Comparison of ENCODE assay signal across 8 mouse cellular contexts in the genomic region with DNA sequence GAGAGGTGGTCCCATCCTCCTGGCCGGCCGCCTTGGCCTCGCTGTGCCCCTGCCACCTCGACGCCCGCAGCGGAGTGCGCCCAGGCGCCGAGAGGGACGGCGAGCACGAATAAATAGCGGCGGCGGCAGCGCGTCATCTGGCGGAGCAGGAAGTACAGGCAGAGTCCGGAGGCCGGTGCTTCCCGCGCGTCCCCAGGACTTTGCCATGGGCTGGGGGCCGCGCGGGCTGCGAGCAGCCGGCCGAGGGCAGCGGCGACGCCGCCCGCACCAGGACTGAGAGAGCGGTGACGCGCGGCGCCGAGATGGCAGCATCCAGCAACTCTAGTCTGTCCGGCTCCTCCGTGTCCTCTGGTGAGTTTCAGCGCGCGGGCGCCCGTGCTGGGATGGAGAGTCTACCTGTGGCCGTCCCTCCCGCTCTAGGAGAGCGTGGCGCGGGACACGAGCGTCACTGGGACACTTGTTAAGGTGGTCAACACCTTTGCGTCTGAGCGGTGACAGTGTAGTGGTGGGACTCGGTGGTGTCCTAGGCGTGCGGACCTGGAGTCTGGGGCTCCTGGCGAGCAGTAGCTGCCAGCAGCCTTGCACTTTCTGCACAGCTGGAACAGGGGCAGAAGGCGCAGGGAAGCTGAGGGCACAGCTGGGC. TPM values are rescaled to one million over a fixed set of nuclear protein-coding genes. Genes with fewer than 3 reads are reported as not detected.
DNase-seq lines count a peak whose midpoint lies in the region; ATAC-seq lines count a peak whose summit lies in the region.

No protein-coding gene starts in this region.

- H3K27ac ChIP-seq in liver, embryonic 11.5 days (ENCODE audit: low read depth, low read length): no peak overlapping the region; the same call in 1 of the 2 replicates
- H3K27ac ChIP-seq in midbrain, embryonic 16.5 days (ENCODE audit: low read length): peak overlapping the region; percentile 98

- no peaks in the 10 kb centered on the region for H3K4me1 ChIP-seq in liver, embryonic 11.5 days (replicated peaks; ENCODE audit: control insufficient read depth, insufficient read depth, low read length)
- peaks cover 25% of the 10 kb centered on the region for H3K4me1 ChIP-seq in midbrain, embryonic 16.5 days (ENCODE audit: control insufficient read depth, insufficient read depth, low read length)

- peak overlapping the region; percentile 52 for H3K4me3 ChIP-seq in liver, embryonic 11.5 days (ENCODE audit: low read depth, low read length)
- peak overlapping the region; percentile 79 for H3K4me3 ChIP-seq in midbrain, embryonic 16.5 days (ENCODE audit: low read depth, low read length)

- no peaks in the 10 kb centered on the region for H3K36me3 ChIP-seq in liver, embryonic 11.5 days (ENCODE audit: control insufficient read depth, insufficient read depth, low read length)
- no peaks in the 10 kb centered on the region for H3K36me3 ChIP-seq in midbrain, embryonic 16.5 days (ENCODE audit: control insufficient read depth, insufficient read depth, low read length)

- H3K4me2 ChIP-seq in liver, embryonic 11.5 days: peak overlapping the region; percentile 77
- peak overlapping the region; percentile 83 for H3K4me2 ChIP-seq in midbrain, embryonic 16.5 days (ENCODE audit: low read length)

- H3K27me3 ChIP-seq in liver, embryonic 11.5 days (replicated peaks; ENCODE audit: control insufficient read depth, insufficient read depth, low read length): peaks cover 53% of the 10 kb centered on the region
- no peaks in the 10 kb centered on the region for H3K27me3 ChIP-seq in midbrain, embryonic 16.5 days (ENCODE audit: control insufficient read depth, insufficient read depth, low read depth, low read length)

- H3K9me3 ChIP-seq in liver, embryonic 11.5 days (ENCODE audit: control insufficient read depth, low read length): no peaks in the 10 kb centered on the region
- H3K9me3 ChIP-seq in midbrain, embryonic 16.5 days (replicated peaks; ENCODE audit: control insufficient read depth, low read length, poor library complexity, severe bottlenecking): no peaks in the 10 kb centered on the region

- under 1% methylated on average over 55 of the region's 62 CpGs for WGBS in liver, embryonic 11.5 days
- under 1% methylated on average over 62 of the region's 62 CpGs for whole genome bisulfite sequencing in midbrain, embryonic 16.5 days

- ATAC-seq in liver, embryonic 11.5 days (replicated peaks; ENCODE audit: low FRiP score): peak; percentile 49
- peak; percentile 84 for ATAC-seq in midbrain, embryonic 16.5 days

- peak overlapping the region; percentile 61 for H3K9ac ChIP-seq in liver, embryonic 11.5 days (ENCODE audit: low read depth, low read length)
- peak overlapping the region; percentile 95 for H3K9ac ChIP-seq in midbrain, embryonic 16.5 days (ENCODE audit: low read depth, low read length)

- DNase-seq in layer of hippocampus, adult 11-12 months (ENCODE audit: low spot score): peak; percentile 37
- DNase-seq in layer of hippocampus, adult 9-10 months (ENCODE audit: low spot score): no peak
- DNase-seq in embryo, embryonic 10 days (ENCODE audit: low spot score): peak; percentile 82
- peak; percentile 52 to 60 for DNase-seq in heart, adult 9 months (ENCODE audit: low spot score in 2 of 2)
- peak; percentile 44 to 66 for DNase-seq in kidney, adult 8-10 months
- DNase-seq in liver, embryonic 11.5 days (ENCODE audit: low spot score): peak; percentile 74
- peak; percentile 35 to 78 for DNase-seq in spleen, postnatal 4 days (ENCODE audit: low spot score in 2 of 2)

RNA-seq across cellular contexts. Expression of a gene that starts 0.6 kb away (rescaled TPM):
- polyA plus RNA-seq in liver, embryonic 11.5 days (2014; fragmentation: Nextera tagmentation; extraction: Ambion mirVana): 5.5 and 6.6 TPM in 2 replicates
- polyA plus RNA-seq in midbrain, embryonic 16.5 days (2015; fragmentation: Nextera tagmentation; extraction: Ambion mirVana): 29.2 and 32.4 TPM in 2 replicates
